Mouse (Mus musculus): ENCODE measurements around the gene Adcy5. TPM values are rescaled to one million over a fixed set of nuclear protein-coding genes. Genes with fewer than 3 reads are reported as not detected.
A peak's percentile ranks its signal among the peaks of the same experiment; 100 is the strongest.

The Adcy5 gene
- polyA plus RNA-seq, 1 experiment, result 37.7 TPM

GRCm38 (mm10) chr16:35232153-35232750, 77.6 kb downstream of the Adcy5 start:
- DNase-seq, result no peak
- 0 out of 2 replicates have a peak overlapping the region, but pooled peaks have one; percentile 69 for H3K27ac ChIP-seq (ENCODE audit: insufficient read depth, low read length)
- WGBS, result 73% methylated on average over 14 of the region's 14 CpGs
- H3K4me3 ChIP-seq (replicated peaks; ENCODE audit: insufficient read depth, low read depth, low read length), result no peak overlapping the region
- H3K4me1 ChIP-seq (ENCODE audit: control insufficient read depth, insufficient read depth, low read length), result peaks cover 5% of the 10 kb centered on the region; the same call in 1 of the 2 replicates
- no peak for TF ChIP-seq POLR2A (IDR thresholded peaks at IDR 0.05; ENCODE audit: borderline replicate concordance, insufficient read depth, low read length)
- no peak for TF ChIP-seq CTCF (IDR thresholded peaks at IDR 0.05; ENCODE audit: borderline replicate concordance, insufficient read depth, low read depth, low read length)
- H3K27me3 ChIP-seq (ENCODE audit: control insufficient read depth, insufficient read depth, low read length), result no peaks in the 10 kb centered on the region

- H3K4me3 ChIP-seq (replicated peaks; ENCODE audit: insufficient read depth, low read depth, low read length), result no peak overlapping the region
- no peak for DNase-seq
- no peak for TF ChIP-seq CTCF (IDR thresholded peaks at IDR 0.05; ENCODE audit: borderline replicate concordance, insufficient read depth, low read depth, low read length)
- no peak for TF ChIP-seq POLR2A (IDR thresholded peaks at IDR 0.05; ENCODE audit: borderline replicate concordance, insufficient read depth, low read length)
- peaks cover 5% of the 10 kb centered on the region; the same call in 1 of the 2 replicates for H3K4me1 ChIP-seq (ENCODE audit: control insufficient read depth, insufficient read depth, low read length)
- no peak overlapping the region; the same call in 1 of the 2 replicates for H3K27ac ChIP-seq (ENCODE audit: insufficient read depth, low read length)
- 67% methylated on average over 4 of the region's 4 CpGs for WGBS
- no peaks in the 10 kb centered on the region for H3K27me3 ChIP-seq (ENCODE audit: control insufficient read depth, insufficient read depth, low read length)
These were observed 78.7 kb downstream of the Adcy5 start for GRCm38 (mm10) chr16:35233329-35233728.

DNA sequence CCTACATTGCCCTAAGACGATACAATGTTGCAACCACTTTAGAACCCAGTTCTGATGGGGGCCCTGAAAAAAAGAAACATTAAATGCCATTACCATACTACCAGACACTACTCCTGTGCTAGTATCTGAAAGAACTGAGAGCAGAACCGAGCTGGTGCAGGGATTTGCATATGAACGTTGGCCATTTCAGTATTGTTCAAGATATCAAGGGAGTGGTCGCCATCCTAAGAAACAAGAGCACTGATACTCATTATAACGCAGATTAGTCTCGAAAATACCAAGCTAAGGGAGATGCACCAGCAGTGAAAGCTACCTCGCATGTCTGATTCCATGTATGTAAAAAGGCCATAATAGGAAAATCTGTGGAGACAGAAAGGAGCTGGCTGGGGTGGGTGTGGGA, 82.4 kb downstream of the Adcy5 start:
- no peaks in the 10 kb centered on the region for H3K27me3 ChIP-seq (ENCODE audit: control insufficient read depth, insufficient read depth, low read length)
- no peak overlapping the region for H3K4me3 ChIP-seq (replicated peaks; ENCODE audit: insufficient read depth, low read depth, low read length)
- DNase-seq, result no peak
- no peak for TF ChIP-seq POLR2A (IDR thresholded peaks at IDR 0.05; ENCODE audit: borderline replicate concordance, insufficient read depth, low read length)
- TF ChIP-seq CTCF (IDR thresholded peaks at IDR 0.05; ENCODE audit: borderline replicate concordance, insufficient read depth, low read depth, low read length), result no peak
- 0 out of 2 replicates have a peak, but pooled peaks cover 4% of the 10 kb centered on the region for H3K4me1 ChIP-seq (ENCODE audit: control insufficient read depth, insufficient read depth, low read length)
- no peak overlapping the region for H3K27ac ChIP-seq (ENCODE audit: insufficient read depth, low read length)
- 88% methylated on average over 7 of the region's 7 CpGs for WGBS

DNA sequence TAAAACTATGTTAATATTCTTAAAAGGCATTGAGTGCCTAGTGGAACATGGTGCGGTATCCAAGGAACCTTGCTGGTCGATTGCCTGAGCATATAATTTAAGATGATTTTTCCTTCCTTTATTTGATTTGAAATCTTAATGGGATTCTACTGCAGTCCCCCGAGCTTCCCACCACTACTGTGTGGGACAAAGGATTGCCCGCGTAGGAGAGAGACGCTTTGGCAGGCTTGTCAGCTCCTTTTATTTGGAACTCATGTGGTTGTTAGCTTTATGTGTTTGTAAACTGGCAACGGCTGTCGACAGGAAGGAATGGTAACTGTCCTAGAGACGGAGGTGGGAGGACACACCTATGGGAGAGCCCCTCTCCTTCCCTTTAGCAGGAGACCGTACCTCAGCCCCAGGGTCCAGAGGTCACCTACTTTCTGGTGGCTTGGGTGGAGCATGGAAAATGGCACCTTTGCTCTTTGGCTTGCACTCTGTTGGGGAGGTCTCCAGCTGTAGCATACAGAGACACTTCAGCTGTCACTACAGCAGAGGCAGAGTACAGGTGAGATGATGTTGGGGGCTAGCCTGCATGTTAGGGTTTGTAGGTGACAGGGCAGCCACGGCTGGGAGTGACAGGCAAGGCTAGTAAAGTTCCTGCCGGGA, 84.8 kb downstream of the Adcy5 start:
- Histone ChIP-seq H3K27me3 (ENCODE audit: control insufficient read depth, insufficient read depth, low read length) (no peaks in the 10 kb centered on the region), H3K4me3 (replicated peaks; ENCODE audit: insufficient read depth, low read depth, low read length) (no peak overlapping the region), H3K4me1 (ENCODE audit: control insufficient read depth, insufficient read depth, low read length) (peaks cover 4% of the 10 kb centered on the region; the same call in 1 of the 2 replicates), H3K27ac (ENCODE audit: insufficient read depth, low read length) (no peak overlapping the region)
- 70% methylated on average over 12 of the region's 12 CpGs for WGBS
- no peak for TF ChIP-seq POLR2A (IDR thresholded peaks at IDR 0.05; ENCODE audit: borderline replicate concordance, insufficient read depth, low read length)
- no peak for TF ChIP-seq CTCF (IDR thresholded peaks at IDR 0.05; ENCODE audit: borderline replicate concordance, insufficient read depth, low read depth, low read length)
- DNase-seq, result no peak

GRCm38 (mm10) chr16:35239966-35240730, 85.5 kb downstream of the Adcy5 start:
- no peak for TF ChIP-seq CTCF (IDR thresholded peaks at IDR 0.05; ENCODE audit: borderline replicate concordance, insufficient read depth, low read depth, low read length)
- TF ChIP-seq POLR2A (IDR thresholded peaks at IDR 0.05; ENCODE audit: borderline replicate concordance, insufficient read depth, low read length), result no peak
- H3K27me3 ChIP-seq (ENCODE audit: control insufficient read depth, insufficient read depth, low read length), result no peaks in the 10 kb centered on the region
- H3K27ac ChIP-seq (ENCODE audit: insufficient read depth, low read length), result no peak overlapping the region
- peaks cover 4% of the 10 kb centered on the region; the same call in 1 of the 2 replicates for H3K4me1 ChIP-seq (ENCODE audit: control insufficient read depth, insufficient read depth, low read length)
- no peak overlapping the region for H3K4me3 ChIP-seq (replicated peaks; ENCODE audit: insufficient read depth, low read depth, low read length)
- DNase-seq, result no peak
- 59% methylated on average over 4 of the region's 4 CpGs for WGBS

GRCm38 (mm10) chr16:35247364-35247763, 92.7 kb downstream of the Adcy5 start:
- 28% methylated on average over 3 of the region's 3 CpGs for WGBS
- Histone ChIP-seq H3K27me3 (ENCODE audit: control insufficient read depth, insufficient read depth, low read length) (no peaks in the 10 kb centered on the region), H3K4me3 (replicated peaks; ENCODE audit: insufficient read depth, low read depth, low read length) (no peak overlapping the region), H3K4me1 (ENCODE audit: control insufficient read depth, insufficient read depth, low read length) (peaks cover 25% of the 10 kb centered on the region), H3K27ac (ENCODE audit: insufficient read depth, low read length) (no peak overlapping the region)
- TF ChIP-seq CTCF (IDR thresholded peaks at IDR 0.05; ENCODE audit: borderline replicate concordance, insufficient read depth, low read depth, low read length) (no peak), POLR2A (IDR thresholded peaks at IDR 0.05; ENCODE audit: borderline replicate concordance, insufficient read depth, low read length) (no peak)
- DNase-seq, result peak in 1 of 2 experiments; percentile 45

DNA sequence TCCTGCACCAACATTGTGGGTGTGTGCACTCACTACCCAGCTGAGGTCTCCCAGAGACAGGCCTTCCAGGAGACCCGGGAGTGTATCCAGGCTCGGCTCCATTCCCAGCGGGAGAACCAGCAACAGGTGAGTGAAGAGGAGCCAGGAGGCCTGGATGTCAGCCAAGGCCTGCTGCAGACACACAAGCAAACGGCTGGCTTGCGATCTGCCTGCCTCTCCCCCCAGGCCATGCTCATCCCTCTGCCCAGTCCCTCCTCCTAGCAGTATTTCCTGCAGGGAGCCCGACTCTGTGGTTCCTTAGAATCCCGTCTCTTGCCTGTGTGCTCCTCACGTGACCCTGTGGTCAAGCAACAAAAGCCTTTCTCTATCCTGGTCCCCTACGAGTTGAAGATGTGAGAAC, 94.1 kb downstream of the Adcy5 start:
- Histone ChIP-seq H3K4me1 (ENCODE audit: control insufficient read depth, insufficient read depth, low read length) (peaks cover 25% of the 10 kb centered on the region), H3K27ac (ENCODE audit: insufficient read depth, low read length) (no peak overlapping the region), H3K4me3 (replicated peaks; ENCODE audit: insufficient read depth, low read depth, low read length) (no peak overlapping the region), H3K27me3 (ENCODE audit: control insufficient read depth, insufficient read depth, low read length) (no peaks in the 10 kb centered on the region)
- WGBS, result 17% methylated on average over 9 of the region's 9 CpGs
- peak; percentile 66 to 70 for DNase-seq
- TF ChIP-seq CTCF (IDR thresholded peaks at IDR 0.05; ENCODE audit: borderline replicate concordance, insufficient read depth, low read depth, low read length) (no peak), POLR2A (IDR thresholded peaks at IDR 0.05; ENCODE audit: borderline replicate concordance, insufficient read depth, low read length) (no peak)
